Mouse (Mus musculus) activated CD4-positive, CD25-positive, alpha-beta regulatory T cell, adult 4 months (primary cell): ENCODE measurements at regions not wholly inside any gene's neighbourhood (a gene's known extent, or its start where the extent isn't known, plus 50 kb on each side); places are given as distances from the start of the nearest gene placed in this dataset.

Experiments
- ATAC-seq: one replicate; pipeline ENCODE4 v1.8.0; 2017

GRCm38 (mm10) chr11:71414403-71415140 lies 184.0 kb upstream of the Nlrp1b start:
- ATAC-seq, result no peak

- ATAC-seq, result no peak
These were observed 184.9 kb upstream of the Nlrp1b start for GRCm38 (mm10) chr11:71415451-71415850.

DNA sequence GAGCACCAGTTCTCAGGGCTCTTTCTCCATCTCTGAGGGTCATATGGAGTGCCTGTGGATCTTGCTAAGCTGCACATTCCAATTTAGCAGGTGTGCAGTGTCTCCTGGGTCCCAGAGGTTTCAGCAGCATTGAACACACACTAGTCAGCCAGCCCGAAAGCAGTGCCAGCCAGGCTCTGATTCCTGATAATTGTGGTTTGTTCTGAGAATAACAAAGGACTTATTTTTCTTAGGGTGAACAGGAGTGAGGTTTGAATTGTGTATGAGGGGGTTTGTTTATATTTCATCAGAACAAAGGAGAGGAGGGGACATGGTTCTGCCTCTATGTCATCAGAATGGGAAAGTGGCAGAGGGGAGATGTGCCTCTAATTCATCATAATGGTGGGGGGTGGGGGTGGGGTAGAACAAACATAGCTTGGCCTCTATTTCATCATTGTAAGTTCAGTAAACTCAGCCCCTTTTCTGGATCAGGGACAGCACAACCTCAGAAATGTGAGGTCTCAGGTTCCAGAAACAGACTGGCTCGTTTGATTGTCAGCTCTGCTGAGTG lies 191.8 kb upstream of the Nlrp1b start:
- ATAC-seq, result no peak

DNA sequence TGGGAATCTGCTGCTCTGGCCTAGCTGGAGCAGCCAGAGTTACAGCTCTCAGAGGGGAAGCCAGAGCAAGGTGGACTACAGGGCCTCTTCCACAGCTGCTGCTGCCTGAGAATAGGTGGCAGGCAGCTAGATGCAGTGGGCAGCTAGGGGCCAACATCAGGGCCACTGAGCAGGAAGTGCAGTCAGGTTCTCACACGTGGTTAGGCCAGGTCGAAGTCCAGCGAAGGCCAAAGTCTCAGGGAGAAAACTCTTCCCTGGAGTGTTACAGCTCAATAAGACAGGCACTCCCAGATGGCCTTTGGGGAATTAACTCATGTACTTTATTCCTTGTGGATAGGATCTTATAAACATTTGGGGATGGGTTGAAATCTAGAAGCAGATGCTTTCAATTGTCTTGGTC lies 192.7 kb upstream of the Nlrp1b start:
- ATAC-seq, result no peak

GRCm38 (mm10) chr11:71424879-71425278 lies 194.3 kb upstream of the Nlrp1b start:
- no peak for ATAC-seq

DNA sequence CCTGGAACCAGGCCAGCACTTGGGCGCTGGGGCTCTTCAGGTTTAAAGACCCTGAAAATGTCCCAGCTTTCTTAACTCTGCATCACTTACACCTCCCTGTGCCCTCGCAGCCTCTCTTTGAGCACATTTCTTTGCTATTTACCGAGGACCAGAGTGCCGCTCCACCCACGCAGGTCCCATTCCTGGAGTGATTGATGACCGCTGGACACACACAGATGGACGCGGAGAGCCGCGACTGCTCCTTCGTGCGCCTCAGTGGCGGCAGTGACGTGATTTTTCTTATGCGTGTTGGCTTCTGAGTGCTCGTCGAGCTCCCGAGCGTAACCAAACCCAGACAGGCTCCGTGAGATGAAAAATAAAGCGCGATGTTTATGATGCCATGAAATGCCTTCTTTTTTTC lies 199.2 kb upstream of the Nlrp1b start:
- ATAC-seq, result no peak

DNA sequence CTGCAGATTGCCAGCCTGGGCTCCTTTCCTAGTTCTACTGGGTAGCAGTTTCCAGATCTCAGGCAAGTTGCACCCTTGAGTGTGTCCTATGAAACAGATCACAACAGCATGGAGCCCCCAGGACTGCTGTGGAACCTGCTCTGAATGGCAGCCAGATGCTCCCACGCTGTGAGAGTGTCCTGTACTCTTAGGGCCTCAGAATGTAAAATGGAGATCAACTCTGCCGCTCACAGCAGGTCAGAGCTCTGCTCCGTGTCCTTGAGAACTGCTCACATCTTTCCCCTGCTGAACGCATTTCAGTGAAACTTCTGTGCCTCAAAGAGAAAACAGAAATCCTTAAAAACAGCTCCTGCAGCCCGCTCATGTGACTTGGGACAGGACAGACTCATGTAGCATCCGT lies 203.7 kb upstream of the Nlrp1b start:
- ATAC-seq, result no peak

- ATAC-seq, result no peak
These were observed 204.4 kb upstream of the Nlrp1b start for GRCm38 (mm10) chr11:71434886-71435285.

- ATAC-seq, result no peak
These were observed 205.2 kb upstream of the Nlrp1b start for GRCm38 (mm10) chr11:71435745-71436144.

DNA sequence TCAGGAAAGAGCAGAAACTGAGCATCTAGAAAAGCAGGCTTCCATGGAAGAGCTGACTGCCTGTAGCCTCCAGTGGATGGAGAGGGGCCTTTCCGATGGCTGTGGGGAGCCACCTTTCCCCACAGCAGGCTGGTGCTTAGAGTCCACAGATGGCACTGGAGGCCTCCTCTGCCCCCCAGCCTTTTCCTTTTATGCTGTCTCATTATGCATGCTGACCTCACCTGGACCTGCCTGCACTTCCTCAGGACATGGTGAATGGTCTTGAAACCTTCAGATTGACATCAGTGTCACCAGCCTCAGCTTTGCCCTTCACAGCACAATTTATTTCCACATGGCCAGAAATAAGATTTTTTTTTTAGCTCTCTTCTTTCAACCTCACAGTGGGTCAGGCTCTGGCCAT lies 205.8 kb upstream of the Nlrp1b start:
- no peak for ATAC-seq

GRCm38 (mm10) chr11:71436801-71437200 lies 206.3 kb upstream of the Nlrp1b start:
- ATAC-seq, result no peak

GRCm38 (mm10) chr11:71439871-71440270 lies 209.3 kb upstream of the Nlrp1b start:
- ATAC-seq, result no peak

DNA sequence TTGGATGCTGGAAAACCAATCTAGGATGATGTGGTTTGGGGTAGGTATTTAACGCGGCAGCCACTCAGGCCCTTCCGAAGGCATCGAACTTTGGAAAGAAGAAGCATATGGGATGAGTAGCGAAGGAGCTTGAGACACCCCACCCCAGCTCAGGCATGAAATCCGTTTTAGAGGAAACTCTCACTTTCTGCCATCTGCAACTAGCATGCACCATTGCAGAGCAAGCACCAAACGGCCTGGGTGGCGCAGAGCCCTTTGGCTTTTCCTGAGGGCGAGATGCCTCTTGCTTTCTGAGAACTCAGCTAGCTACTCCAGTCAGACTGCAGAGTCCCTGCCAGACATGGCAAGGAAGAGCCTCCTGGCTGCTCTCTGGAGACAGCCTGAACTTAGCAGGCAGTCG lies 209.9 kb upstream of the Nlrp1b start:
- ATAC-seq, result no peak

- no peak for ATAC-seq
These were observed 213.5 kb upstream of the Nlrp1b start for GRCm38 (mm10) chr11:71444056-71444455.

- ATAC-seq, result no peak
These were observed 216.1 kb upstream of the Nlrp1b start for GRCm38 (mm10) chr11:71446641-71447040.

- ATAC-seq, result no peak
These were observed 217.6 kb upstream of the Nlrp1b start for GRCm38 (mm10) chr11:71447841-71448745.

- ATAC-seq, result no peak
These were observed 249.6 kb upstream of the Nlrp1b start for GRCm38 (mm10) chr11:71480094-71480493.

DNA sequence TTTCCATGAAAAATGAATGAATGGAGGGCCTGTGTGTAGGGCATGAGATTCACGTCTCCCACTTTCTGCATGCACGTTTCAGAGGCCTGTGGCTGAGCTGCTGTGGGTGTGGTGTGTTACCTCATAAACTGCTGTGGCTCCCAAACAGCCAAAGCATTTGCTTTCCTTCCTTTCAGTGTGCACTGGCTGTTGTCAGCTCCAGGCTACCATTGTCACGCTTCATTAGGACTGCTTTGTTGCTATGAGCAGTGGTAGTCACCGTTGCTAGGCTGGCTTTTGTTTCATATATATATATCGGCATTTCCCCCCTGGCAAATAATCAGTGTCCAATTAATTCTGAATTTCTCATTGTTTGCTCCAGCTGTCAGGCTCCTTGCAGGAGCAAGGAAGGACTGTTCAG lies 251.9 kb upstream of the Wscd1 start:
- ATAC-seq, result no peak

DNA sequence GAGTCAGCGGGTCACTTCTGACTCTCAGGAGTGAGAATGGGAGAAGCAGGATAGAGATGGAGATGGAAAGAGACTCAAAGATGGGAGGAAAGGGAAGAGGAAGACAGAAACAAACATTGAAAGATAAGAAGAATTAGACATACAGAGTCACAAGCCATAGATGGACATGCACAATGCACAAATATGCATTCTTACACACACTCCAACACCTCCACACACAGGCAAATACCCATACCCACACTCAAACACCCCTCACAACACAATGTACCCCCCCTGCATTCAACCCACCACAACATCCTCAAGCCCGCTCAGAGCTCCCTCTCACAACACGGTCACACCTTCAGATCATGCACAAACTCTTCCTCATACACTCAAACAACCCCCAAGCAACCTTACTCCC lies 251.4 kb upstream of the Wscd1 start:
- no peak for ATAC-seq

DNA sequence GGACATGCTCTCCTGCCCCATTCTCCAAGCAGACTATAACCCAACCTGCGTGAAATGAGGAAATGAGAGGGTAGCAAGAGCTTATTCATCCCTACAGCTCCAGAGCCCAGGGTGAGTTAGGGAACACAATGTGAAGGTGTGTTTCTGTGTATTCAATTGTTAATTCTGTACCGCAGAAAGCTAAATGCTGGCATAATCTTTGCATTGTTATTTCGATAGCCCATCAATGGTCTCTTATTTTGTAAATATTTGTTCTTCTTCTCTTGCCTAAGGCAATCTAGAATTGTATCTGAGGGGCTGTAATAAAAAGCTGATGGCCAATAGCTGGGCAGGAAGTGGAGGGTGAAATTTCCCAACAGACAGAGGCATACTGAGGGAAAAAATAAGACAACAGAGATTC lies 247.6 kb upstream of the Wscd1 start:
- ATAC-seq, result no peak

DNA sequence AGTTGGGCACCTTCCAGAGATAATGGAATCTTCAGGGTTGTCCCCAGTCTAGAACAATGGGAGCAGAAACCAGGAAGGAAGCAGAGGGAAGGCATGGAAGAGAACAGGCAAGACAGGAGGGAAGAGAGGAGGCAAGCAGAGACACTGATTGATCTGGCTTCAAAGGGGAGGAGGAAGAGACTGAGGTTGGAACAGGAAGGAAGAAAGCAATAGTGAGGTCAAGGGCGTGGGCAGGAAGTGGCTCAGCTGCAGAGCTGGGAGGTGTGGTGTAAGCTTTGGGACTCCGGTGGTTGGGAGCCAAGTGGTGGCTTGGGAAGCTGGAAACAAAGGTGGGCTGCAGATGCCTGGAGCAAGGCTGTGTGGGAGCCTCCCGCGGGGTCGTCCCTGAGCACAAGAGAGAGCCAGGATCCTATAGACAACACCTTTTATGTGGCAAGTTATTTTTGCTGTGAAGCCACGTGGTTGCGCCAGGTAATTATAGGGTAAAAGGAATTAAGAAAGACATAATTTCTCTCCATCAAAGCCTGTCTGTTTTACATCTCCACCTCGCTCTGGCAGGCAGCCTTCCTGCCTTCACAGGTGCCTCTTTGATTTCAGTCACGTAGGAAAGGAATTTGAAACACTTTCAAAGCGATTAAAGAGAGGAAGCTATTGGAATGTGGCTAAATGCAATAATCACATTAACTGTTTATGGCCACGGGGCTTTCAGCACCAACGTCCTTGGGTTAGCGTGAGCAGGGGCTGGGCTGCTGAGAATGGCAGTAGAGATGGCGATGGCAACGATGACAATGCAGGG lies 237.3 kb upstream of the Wscd1 start:
- peak; percentile 23 for ATAC-seq

GRCm38 (mm10) chr11:71513067-71513350 lies 236.7 kb upstream of the Wscd1 start:
- no peak for ATAC-seq

GRCm38 (mm10) chr11:71515264-71515663 lies 234.5 kb upstream of the Wscd1 start:
- no peak for ATAC-seq
